Mouse (Mus musculus): ENCODE results near the gene Bbs9. TPM values are rescaled to one million over a fixed set of nuclear protein-coding genes. Genes with fewer than 3 reads are reported as not detected.

The Bbs9 gene
- total RNA-seq, 1 experiment from 2014 or later: 27.1 TPM

DNA sequence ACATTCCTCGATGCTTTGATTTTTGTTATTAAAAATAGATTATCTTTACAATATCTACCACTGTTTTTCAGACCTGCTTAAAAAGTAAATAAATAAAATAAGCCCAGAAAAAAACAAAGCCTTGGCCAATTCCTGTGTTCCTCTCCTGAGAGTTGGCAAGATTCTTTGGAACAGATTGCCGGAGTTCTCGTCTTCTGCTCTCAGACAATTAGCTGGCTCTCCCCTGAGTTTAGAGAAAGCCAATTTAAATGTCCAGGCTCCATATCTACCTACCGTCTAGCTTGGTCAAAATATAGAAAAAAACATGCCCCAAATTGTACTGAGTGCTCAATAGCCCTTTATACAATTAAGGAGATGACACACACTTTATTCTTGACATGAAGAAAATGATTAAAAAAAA, 284.9 kb downstream of the Bbs9 start:
- no peak for ATAC-seq (ENCODE audit: extremely low read depth, insufficient number of reproducible peaks, low FRiP score, poor library complexity, severe bottlenecking)

DNA sequence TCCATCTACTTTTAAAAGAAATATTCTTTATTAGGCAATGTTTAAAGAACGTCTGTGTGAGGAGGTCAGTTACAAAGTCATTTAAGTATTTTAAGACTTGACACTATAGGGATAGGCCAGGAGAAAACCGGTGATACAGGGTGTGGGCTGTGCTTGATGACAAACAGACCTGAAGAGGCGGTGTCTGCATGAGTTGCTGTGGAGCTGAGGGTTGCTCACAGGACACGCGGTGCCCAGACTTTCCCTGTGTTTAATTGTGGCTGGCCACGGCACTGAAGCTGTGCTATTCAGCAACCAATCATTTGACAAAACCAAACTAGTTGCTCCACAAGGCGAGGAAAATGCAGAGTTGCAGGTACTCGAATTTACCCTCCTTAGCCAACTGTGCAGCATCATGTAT, 286.0 kb downstream of the Bbs9 start:
- ATAC-seq (ENCODE audit: extremely low read depth, insufficient number of reproducible peaks, low FRiP score, poor library complexity, severe bottlenecking): no peak

DNA sequence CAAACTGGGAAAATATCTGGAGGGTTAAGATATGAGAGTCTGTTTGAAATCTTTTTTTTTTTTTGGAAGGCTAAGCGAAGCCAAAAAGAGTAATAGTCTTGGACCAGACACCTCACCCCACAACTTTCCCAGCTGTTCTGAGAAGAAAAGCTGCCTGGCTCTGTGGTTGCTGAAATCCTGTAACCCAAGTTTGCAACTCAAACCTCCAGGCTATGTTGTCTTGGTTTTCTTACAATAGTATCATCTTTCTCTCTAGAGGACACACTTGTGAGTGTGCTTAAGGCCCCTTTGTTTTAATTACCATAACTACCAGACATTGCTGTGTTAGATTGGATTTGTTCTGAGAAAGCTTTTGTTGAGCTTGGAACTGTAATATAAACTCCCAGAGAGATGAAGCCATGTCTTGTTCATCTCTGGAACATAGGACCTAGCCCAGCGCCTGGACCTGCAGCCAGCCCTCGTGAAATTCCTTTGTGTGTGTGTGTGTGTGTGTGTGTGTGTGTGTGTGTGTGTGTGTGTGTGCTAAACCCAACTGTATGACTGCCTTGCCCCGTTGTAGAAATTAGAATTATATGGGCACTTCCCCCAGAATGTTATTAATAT, 290.2 kb downstream of the Bbs9 start:
- no peak for ATAC-seq (ENCODE audit: extremely low read depth, insufficient number of reproducible peaks, low FRiP score, poor library complexity, severe bottlenecking)

DNA sequence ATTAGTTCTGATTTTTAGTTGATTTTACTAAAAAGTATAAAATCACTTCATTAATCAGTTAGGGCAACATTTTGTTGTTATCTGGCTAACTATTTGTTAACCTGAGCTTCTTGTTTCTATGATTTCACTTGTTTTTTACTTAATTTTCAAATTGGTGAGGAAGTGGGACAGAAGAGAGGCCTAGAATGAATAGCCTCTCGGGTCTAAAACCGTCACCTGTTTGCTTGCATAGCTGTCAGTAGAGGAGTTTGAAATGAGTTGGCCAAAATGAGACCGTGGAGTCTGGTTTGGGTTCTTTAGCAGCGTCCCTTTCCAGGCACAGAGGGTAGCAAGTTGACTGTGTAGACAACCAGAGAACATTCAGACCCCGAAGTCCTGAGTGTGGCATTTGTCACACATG, 291.6 kb downstream of the Bbs9 start:
- no peak for ATAC-seq (ENCODE audit: extremely low read depth, insufficient number of reproducible peaks, low FRiP score, poor library complexity, severe bottlenecking)

DNA sequence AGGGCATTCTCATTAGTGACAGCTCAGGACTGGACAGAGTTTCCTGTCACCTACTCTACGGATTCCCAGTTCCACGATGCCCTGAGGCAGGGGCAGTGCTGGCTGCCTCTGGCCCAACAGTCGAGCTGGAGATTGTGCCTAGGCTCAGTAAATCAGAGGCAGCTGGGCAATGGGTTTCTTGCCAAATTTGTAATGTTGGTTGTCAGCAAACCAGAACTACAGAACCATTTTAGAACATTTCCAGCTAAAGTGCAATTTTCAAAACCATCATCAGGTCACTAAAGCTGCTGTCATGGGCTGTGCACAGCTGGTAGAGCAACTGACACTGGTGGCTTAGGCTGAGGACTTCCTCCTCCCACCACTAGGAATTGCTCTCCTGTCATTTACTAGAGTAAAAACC, 292.3 kb downstream of the Bbs9 start:
- ATAC-seq (ENCODE audit: extremely low read depth, insufficient number of reproducible peaks, low FRiP score, poor library complexity, severe bottlenecking): no peak

DNA sequence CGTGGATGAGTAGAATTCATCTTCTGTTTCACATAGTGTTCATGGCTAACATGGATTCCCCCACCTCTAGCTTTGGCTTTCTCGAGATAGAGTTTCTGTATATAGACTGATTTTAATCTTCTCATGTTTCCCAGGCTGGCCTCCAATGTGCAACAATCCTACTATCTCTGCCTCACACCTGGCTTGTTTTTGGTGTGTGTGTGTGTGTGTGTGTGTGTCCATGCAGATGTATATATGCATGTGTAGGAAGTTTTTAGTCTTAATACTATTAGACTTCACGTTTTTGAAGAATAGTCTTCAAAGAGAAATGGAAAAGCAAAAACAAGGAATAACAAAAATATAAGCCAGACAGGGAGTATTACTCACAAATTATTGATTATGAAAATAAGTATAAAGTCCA, 296.3 kb downstream of the Bbs9 start:
- no peak for ATAC-seq (ENCODE audit: extremely low read depth, insufficient number of reproducible peaks, low FRiP score, poor library complexity, severe bottlenecking)

DNA sequence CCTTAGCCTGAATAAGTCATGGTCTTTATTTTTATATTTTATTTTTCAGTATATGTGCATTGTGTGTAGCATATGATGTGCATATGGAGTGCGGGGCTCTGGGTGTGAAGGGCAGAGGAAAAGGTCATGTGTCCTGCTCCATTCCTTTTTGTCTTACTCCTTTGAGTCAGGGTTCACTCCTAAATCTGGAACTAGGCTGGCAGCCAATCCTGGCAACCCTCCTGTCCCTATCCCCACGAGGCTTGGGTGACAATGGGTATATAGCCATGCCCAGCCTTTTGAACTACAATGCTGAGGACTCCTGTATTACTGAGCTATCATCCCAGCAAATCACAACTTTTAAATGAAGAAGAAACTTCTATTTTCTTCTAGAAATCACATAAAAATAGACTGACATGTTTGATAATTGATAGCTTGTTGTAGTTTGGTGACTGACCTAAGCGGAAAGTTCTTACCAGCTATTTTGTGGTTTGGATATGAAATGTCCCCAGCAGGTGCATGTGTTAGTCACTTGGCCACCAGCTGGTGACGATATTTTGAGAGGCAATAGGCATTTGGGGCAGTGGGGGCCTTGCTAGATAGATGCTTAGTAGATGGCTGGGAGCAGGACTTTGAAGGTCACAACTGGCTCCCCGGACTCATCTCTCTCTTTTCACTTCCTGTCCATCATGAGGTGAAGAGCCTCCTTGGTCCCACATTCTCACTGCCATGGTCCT, 300.9 kb downstream of the Bbs9 start:
- no peak for ATAC-seq (ENCODE audit: extremely low read depth, insufficient number of reproducible peaks, low FRiP score, poor library complexity, severe bottlenecking)

DNA sequence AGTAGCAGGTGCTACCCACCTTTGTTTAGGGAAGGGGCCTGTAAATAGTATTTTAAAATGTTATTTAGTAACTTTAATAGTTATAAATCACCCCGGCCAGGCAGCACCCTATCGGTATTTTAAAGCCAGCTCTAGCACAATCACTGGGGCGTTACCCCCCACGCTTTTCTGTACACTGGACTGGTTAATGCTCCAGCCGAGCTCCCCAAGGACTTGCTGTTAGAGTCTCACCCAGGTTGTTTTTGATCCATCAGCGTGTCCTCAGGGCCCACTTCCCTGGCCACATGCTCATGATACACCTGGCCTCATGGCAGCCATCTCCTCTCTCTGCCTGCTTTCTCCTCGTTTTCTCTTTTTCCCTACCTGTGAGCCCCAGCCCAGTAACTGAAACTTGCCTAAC, 301.9 kb downstream of the Bbs9 start:
- no peak for ATAC-seq (ENCODE audit: extremely low read depth, insufficient number of reproducible peaks, low FRiP score, poor library complexity, severe bottlenecking)

DNA sequence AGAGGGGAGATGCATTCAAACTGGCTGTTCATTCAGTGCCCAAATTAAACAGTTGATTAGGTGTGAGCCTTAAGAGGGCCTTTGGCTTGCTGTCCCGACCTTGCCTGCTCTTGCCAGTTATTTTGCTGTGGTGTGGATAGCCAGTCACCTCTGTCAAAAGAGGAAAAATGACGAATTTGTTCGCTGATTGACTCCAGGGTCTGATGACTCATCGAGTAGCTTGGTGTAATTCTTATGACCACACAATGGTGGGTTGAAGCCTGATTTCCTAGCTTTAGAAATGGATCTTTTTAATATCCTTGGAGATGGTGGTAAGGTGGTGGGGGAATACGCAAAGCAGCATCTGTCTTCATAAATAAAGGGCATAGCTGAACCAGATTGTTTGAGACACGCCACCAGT, 304.1 kb downstream of the Bbs9 start:
- no peak for ATAC-seq (ENCODE audit: extremely low read depth, insufficient number of reproducible peaks, low FRiP score, poor library complexity, severe bottlenecking)

DNA sequence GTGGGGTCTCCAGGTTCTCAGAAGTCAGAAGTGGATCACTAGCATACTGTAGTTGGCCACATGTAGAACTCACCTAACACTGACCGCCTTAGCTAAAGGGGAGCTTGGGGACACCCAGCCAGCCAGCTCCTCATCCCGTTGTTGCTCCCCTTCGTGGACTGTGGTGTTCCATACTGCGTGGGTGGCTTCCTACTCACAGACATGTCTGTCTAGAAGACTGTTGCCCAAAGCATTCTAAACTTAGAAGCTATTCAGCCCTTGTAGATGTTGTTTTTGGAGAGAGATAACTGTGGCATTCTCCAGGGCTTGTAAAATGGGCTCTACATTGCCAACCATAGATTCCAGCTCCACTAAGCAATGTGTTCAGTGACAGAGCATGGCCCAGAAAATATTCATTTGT, 310.5 kb downstream of the Bbs9 start:
- ATAC-seq (ENCODE audit: extremely low read depth, insufficient number of reproducible peaks, low FRiP score, poor library complexity, severe bottlenecking): no peak

DNA sequence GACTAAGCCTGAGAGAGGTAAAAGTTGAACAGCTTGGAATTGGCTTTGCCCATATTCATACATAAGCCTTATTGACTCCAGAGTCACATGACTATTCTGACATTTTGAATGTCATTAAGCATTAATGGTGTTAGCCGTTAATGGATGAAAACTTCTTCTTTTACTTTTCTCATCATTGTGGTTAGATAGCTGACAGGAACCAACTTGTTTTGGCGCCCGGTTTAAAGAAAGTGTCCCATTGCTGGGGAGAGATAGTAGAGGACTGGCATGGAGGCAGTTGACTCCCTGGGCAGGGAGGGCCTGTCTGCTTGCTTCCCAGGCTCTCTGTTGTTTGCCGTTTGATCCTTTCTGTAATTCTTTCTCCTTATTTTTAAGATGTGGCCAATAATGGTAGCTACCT, 312.9 kb downstream of the Bbs9 start:
- no peak for ATAC-seq (ENCODE audit: extremely low read depth, insufficient number of reproducible peaks, low FRiP score, poor library complexity, severe bottlenecking)

DNA sequence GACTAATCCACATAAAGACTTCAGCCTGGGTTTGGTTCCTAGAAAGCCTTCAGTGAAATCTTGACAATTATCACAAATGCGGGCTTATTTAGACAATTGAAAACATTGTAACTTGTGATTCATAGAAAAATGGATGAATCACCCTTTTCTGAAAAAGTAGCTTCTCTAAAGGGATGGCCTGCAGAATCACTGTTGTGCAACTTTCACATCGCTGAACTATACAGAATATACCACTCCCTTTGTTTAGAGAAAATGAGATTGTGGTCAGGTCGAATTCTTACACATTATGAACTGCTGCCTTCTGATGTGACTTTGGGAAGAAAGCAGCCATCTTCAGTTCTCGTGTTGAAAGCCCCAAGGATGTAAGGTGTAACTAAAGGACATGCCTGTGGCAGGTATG, 313.3 kb downstream of the Bbs9 start:
- ATAC-seq (ENCODE audit: extremely low read depth, insufficient number of reproducible peaks, low FRiP score, poor library complexity, severe bottlenecking): no peak

DNA sequence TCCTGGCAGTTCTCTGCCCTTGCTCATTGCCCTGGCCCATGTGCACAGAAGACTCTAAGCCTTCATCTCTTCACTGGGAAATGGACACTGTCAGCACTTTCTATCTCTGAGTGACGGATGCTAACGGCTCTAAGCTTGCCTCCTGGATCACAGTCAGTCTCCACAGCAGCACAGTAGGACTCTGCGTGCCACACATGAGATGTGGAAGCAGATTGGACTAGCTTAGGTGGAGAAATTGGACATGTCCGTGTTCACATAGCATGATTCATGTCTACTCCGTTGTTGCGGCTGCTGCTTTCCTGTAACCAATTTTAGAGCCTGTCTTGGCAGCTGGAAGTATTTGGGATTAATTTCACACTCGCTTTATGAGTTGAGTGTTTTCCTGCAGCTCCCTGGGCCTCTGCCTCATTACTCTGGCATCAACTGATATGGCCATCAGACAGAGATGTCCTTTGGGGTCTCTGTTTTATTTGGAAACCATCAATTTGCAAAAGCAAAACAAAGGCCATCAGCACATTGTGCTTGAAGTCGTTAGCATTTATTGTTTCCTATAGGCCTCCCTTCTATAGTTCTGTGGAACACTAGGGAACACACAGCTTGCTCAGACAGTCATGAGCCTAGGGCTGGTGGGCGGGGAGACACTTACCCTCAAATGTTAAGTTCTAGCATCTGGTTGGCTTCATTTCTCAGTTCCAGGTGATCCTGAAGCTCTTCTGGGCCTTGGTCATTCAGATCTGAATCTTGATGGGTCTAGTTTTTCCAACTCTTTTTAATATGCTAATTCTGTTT, 314.1 kb downstream of the Bbs9 start:
- ATAC-seq (ENCODE audit: extremely low read depth, insufficient number of reproducible peaks, low FRiP score, poor library complexity, severe bottlenecking): no peak

DNA sequence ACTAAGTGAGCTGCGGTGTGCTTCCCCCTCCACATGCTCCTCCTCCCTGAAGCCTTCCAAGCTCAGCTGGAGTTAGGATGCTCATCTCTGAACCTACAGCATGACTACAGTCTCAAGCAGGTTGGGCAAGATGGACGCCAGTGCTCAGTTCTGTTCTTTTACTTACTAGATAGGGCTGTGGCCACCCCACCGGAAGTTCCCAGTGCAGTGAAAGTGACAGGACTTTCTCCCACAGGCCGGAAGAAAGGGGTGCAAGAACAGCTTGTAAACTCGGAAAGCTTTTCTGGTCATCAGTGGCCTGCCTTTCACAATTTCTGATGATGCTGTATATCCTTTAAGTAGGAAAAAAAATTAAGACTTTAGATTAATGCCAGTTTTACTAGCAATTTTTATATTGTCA, 315.7 kb downstream of the Bbs9 start:
- no peak for ATAC-seq (ENCODE audit: extremely low read depth, insufficient number of reproducible peaks, low FRiP score, poor library complexity, severe bottlenecking)

DNA sequence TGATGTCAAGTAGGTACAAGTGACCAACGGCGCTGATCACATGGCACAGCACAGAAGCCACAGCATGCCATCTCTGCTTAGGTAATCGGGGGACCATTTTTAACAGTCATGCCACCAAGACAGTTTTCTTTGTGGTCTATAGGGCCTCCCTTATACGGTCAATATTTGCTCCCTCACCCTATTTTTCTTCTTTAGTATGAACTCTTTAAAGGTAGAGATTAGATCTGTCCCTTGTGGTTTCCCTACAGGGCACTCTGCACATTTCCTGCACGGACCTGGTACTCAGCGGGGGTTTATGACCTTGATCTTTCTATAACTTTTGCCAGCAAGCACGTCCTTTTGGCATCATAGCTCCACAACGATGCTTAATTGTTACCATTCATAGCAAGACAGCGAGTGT, 316.2 kb downstream of the Bbs9 start:
- ATAC-seq (ENCODE audit: extremely low read depth, insufficient number of reproducible peaks, low FRiP score, poor library complexity, severe bottlenecking): no peak

DNA sequence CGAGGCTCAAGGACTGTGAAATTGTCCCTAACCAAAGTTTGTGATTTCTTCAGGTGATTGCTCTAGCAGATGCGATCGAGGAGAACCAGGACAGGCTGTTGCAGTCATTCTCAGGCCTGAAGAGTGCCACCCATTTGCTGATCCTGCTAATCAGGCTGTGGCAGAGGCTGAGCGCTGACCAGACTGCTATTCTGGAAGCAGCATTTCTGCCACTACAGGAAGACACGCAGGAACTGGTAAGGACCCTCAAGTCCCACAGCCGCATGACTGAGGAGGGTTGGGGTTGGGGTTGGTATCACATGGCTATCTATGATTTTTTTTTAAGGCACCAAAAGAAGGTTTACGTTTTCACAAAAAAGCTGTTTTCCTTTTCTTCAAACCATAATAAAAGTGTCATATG, 318.2 kb downstream of the Bbs9 start:
- ATAC-seq (ENCODE audit: extremely low read depth, insufficient number of reproducible peaks, low FRiP score, poor library complexity, severe bottlenecking): no peak

DNA sequence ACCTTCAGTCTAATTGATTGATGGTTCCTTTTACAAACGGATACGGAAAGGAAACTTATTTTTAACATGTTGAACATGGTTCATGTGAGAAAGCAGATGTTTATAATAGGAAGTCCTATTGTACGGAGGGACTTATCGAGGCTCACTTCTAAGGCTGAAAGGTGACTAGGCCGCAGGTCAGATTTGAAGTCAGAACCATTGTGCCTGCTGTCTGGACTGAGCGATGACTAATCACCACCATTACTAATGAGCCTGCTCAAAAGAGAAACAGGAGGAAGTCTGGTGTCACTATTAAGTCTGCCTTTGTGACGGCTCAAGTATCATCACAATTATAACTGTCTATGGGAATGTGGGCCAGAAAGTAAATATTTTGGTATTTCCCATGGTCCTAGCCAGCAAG, 325.2 kb downstream of the Bbs9 start:
- no peak for ATAC-seq (ENCODE audit: extremely low read depth, insufficient number of reproducible peaks, low FRiP score, poor library complexity, severe bottlenecking)

DNA sequence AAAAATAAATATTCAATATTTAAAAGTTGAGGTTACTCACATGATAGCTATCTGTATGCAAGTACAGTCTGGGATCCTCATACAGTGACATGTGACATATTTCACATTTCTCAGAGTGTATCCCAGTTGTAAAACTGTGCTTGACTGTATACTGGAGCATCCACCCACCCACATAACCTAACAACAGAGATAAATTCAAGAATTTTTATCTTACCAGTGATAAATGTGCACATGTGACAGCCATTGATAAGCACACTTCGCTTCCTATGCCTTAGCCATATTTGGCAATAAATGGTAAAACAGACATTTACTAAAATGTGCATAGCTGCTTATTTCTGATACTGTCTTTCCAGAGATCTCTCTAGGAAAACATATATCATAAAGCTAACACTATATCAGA, 330.5 kb downstream of the Bbs9 start:
- no peak for ATAC-seq (ENCODE audit: extremely low read depth, insufficient number of reproducible peaks, low FRiP score, poor library complexity, severe bottlenecking)

DNA sequence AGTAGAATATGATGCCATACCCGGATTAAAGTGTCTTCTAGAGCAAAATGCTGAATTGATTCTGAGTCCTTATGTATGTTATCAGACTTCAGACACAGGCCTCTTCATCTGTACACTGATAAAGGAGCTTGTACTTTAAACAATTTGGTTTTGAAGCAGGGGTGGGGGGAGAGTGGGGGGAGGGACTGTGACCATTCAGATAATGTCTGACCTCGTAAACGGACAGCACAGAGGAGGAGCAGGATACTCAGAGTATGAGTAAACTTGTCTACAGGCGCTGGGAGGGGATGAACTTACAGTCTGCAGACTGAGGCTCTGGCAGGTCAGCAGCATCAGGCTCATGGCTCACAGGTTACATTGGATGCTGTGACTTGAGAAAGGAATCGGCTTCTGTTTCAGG, 331.0 kb downstream of the Bbs9 start:
- no peak for ATAC-seq (ENCODE audit: extremely low read depth, insufficient number of reproducible peaks, low FRiP score, poor library complexity, severe bottlenecking)

DNA sequence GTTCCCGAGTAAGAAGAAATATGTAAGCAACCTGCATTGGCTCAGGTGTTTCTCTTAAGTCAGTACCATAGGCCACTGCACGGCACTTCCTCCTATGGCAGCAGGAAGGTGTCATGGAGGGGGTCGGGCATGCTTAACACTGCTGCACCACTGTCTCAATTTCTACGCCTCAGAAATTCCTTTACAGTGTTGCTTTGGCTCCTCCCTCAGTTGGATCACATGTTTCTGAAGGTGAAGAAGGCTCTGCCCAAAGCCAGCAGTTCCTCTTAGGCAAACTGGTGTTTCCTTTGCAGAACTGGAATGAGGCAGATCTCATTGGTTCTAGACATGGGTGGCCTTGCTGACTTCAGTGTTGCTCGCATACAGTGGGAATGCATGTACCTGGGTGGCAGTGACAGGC, 332.2 kb downstream of the Bbs9 start:
- ATAC-seq (ENCODE audit: extremely low read depth, insufficient number of reproducible peaks, low FRiP score, poor library complexity, severe bottlenecking): no peak

Measured in neutrophil, adult 5-6 weeks (primary cell).